Mouse (Mus musculus): Measurements from ENCODE around the gene Cactin. TPM values are rescaled to one million over a fixed set of nuclear protein-coding genes. Genes with fewer than 3 reads are reported as not detected.

Gene Cactin
- polyA plus RNA-seq, 1 experiment from 2014 or later = 32.5 TPM

GRCm38 (mm10) chr10:81363436-81364346, 42.8 kb downstream of the Cactin start:
- ATAC-seq (ENCODE audit: low read depth) = no peak
- whole genome bisulfite sequencing = 11% methylated on average over 51 of the region's 54 CpGs
- Histone ChIP-seq H3K27me3 (peaks cover 35% of the 10 kb centered on the region), H3K4me1 (replicated peaks) (peaks cover 70% of the 10 kb centered on the region), H3K4me3 (peak overlapping the region; percentile 23), H3K27ac (replicated peaks) (no peak overlapping the region), H3K4me2 (peak overlapping the region; percentile 50), H3K36me3 (peaks cover 40% of the 10 kb centered on the region), H3K9me3 (no peaks in the 10 kb centered on the region), H3K9ac (peak overlapping the region; percentile 59)

DNA sequence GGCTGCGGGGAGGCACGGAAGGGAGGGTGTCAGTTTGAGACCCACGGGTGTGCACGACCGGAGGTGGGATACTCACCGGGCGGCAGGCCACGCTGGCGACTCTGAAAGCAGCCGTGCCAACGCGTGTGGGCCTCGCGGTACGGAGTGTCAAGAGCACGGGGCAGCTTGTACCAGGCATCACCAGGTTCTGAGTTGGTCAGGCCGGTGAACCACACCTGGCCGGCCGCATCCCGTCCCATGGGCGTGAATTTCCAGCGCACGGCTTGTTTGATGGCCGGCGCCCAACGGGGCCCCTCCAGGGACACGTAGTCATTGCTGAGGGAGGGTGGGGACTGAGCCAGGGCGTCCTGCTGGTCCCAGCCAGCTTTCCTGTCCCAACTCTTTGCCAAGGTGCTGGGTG, 43.8 kb downstream of the Cactin start:
- WGBS = 11% methylated on average over 28 of the region's 28 CpGs
- ATAC-seq (ENCODE audit: low read depth) = peak; percentile 4; the same call in 1 of the 2 replicates
- H3K9me3 ChIP-seq = no peaks in the 10 kb centered on the region
- peak overlapping the region; percentile 50 for H3K4me2 ChIP-seq
- peak overlapping the region; percentile 23 for H3K4me3 ChIP-seq
- no peak overlapping the region for H3K27ac ChIP-seq (replicated peaks)
- H3K36me3 ChIP-seq = peaks cover 50% of the 10 kb centered on the region
- H3K9ac ChIP-seq = peak overlapping the region; percentile 59
- peaks cover 32% of the 10 kb centered on the region for H3K27me3 ChIP-seq
- peaks cover 61% of the 10 kb centered on the region for H3K4me1 ChIP-seq (replicated peaks)

DNA sequence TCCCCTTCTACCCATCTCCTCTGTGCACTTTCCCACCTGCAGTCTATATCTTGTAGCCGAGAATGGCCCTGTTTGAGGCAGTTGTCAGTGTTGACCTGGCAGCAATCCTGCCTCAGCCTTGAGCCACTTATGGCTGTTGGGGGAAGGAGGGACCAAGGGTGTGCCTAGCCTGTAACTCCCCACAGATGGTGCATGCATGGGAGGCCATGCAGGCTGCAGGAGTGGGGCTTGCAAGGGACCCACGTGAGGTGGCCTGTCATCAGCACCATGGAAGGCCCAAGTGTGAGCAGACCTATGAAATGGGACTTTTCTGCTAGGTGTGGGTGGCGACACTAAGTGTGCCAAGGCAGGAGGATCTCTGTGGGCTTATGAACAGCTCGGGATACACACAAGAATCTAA, 44.2 kb downstream of the Cactin start:
- peak overlapping the region; percentile 59; the same call in 1 of the 2 replicates for H3K9ac ChIP-seq
- peaks cover 32% of the 10 kb centered on the region for H3K27me3 ChIP-seq
- peaks cover 57% of the 10 kb centered on the region for H3K4me1 ChIP-seq (replicated peaks)
- H3K27ac ChIP-seq (replicated peaks) = no peak overlapping the region
- peaks cover 52% of the 10 kb centered on the region for H3K36me3 ChIP-seq
- no peak overlapping the region; the same call in 1 of the 2 replicates for H3K4me3 ChIP-seq
- ATAC-seq (ENCODE audit: low read depth) = peak; percentile 25; the same call in 1 of the 2 replicates
- WGBS = 41% methylated on average over 4 of the region's 4 CpGs
- no peaks in the 10 kb centered on the region for H3K9me3 ChIP-seq
- H3K4me2 ChIP-seq = peak overlapping the region; percentile 50; the same call in 1 of the 2 replicates

GRCm38 (mm10) chr10:81365672-81366476, 45.0 kb downstream of the Cactin start, which contains the start of gene 4930404N11Rik:
Gene 4930404N11Rik (minus strand): TSS chr10:81365816.
- Histone ChIP-seq H3K27ac (replicated peaks) (peak within 1 kb of the TSS; percentile 38; the same call in 1 of the 2 replicates), H3K9ac (peak within 1 kb of the TSS; percentile 59; the same call in 1 of the 2 replicates)
- 20% methylated on average over 12 of the region's 12 CpGs for WGBS

DNA sequence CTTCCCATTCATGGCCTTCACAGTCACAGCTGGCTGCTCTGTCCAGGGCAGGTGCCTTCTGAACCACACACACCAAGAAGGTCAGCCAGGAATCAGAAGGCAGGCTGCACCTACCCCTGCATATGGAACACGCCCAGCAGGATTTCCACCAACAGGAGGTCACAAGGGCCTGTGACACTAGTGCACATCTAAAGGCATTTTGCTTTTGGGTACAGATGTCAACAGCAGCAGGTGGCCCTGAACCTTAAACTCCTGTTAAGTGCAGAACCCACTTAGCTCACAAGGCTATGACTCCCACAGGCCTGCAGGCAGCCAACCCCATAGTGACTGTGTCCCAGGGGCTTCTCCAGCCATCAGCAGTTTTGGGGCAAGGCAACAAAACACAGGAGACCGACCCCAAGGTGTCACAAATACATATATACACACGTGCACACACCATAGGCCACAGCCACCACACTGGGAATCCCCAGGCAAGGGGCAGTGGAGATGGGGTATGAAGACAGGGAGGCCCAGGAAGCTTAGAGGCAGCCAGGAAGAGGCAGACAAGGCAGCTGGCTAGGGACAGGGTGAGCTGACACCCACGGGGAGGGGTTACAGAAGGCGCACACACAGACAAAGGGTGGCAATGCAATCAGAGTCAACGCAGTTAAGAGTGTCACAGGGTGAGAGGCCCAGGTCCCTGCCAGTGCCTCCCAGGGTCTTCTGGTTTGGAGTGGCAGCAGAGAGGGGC, 45.7 kb downstream of the Cactin start:
- H3K27ac ChIP-seq (replicated peaks) = peak overlapping the region; percentile 38; the same call in 1 of the 2 replicates
- WGBS = 80% methylated on average over 6 of the region's 6 CpGs

More at GRCm38 (mm10) chr10:81365672-81366476, 45.0 kb downstream of the Cactin start, which contains the start of gene 4930404N11Rik:
- Histone ChIP-seq H3K4me1 (replicated peaks) (peaks cover 51% of the 10 kb centered on the region), H3K4me3 (peak within 1 kb of the TSS; percentile 23; the same call in 1 of the 2 replicates), H3K9me3 (no peaks in the 10 kb centered on the region), H3K4me2 (peak within 1 kb of the TSS; percentile 50), H3K36me3 (peaks cover 58% of the 10 kb centered on the region), H3K27me3 (peaks cover 32% of the 10 kb centered on the region)
- ATAC-seq (ENCODE audit: low read depth) = no peak; the same call in 1 of the 2 replicates

GRCm38 (mm10) chr10:81367207-81367495, 46.2 kb downstream of the Cactin start:
- H3K4me2 ChIP-seq = no peak overlapping the region
- H3K27ac ChIP-seq (replicated peaks) = no peak overlapping the region
- peaks cover 32% of the 10 kb centered on the region for H3K27me3 ChIP-seq
- peaks cover 46% of the 10 kb centered on the region for H3K4me1 ChIP-seq (replicated peaks)
- ATAC-seq (ENCODE audit: low read depth) = no peak
- H3K9me3 ChIP-seq = no peaks in the 10 kb centered on the region
- no peak overlapping the region for H3K4me3 ChIP-seq
- peaks cover 58% of the 10 kb centered on the region for H3K36me3 ChIP-seq
- H3K9ac ChIP-seq = no peak overlapping the region
- 63% methylated on average over 6 of the region's 6 CpGs for WGBS

More for the DNA sequence above, 45.7 kb downstream of the Cactin start:
- Histone ChIP-seq H3K4me2 (no peak overlapping the region), H3K4me3 (no peak overlapping the region), H3K9ac (no peak overlapping the region), H3K36me3 (peaks cover 61% of the 10 kb centered on the region), H3K9me3 (no peaks in the 10 kb centered on the region), H3K27me3 (peaks cover 32% of the 10 kb centered on the region), H3K4me1 (replicated peaks) (peaks cover 46% of the 10 kb centered on the region)
- ATAC-seq (ENCODE audit: low read depth) = no peak

DNA sequence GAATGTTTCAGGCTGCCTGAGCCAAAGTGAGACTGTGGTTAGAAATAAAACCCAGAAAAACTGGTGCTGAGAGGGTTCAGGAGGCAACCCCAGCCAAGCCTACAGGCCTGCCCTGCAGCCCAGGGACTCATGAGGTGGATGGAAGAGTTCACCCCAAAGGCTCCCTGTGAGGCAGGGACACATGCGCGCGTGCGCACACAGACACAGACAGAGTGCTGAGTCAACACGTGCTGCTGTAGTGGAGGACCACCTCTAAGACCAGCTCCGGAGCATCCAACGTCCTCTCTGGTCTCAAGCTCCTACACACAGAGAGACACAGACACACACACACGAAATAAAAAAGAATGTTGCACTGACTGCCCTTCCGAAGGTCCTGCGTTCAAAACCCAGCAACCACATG, 54.4 kb downstream of the Cactin start:
- no peaks in the 10 kb centered on the region for H3K27me3 ChIP-seq
- no peak overlapping the region for H3K4me2 ChIP-seq
- H3K4me3 ChIP-seq = no peak overlapping the region
- no peak for ATAC-seq (ENCODE audit: low read depth)
- H3K36me3 ChIP-seq = peaks cover 44% of the 10 kb centered on the region
- H3K4me1 ChIP-seq (replicated peaks) = peaks cover 38% of the 10 kb centered on the region
- H3K9ac ChIP-seq = peak overlapping the region; percentile 26; the same call in 1 of the 2 replicates
- no peak overlapping the region for H3K27ac ChIP-seq (replicated peaks)
- no peaks in the 10 kb centered on the region for H3K9me3 ChIP-seq
- WGBS = 96% methylated on average over 10 of the region's 10 CpGs

Small RNA genes within 50 kb of the gene (microRNA-seq; reads per million reads assigned to microRNA genes)
- gene Mir3057 = 11.1 reads per million, percentile 28 among the genes with 10 or more reads in this experiment

Other genes starting within 250 kb of the Cactin start
- gene Creb3l3, start 222.2 kb upstream of the Cactin start, polyA plus RNA-seq (2015; fragmentation: Nextera tagmentation; extraction: Ambion mirVana) = 0.27 and 0.90 TPM in 2 replicates
- 217 and 244 TPM in 2 replicates for gene Map2k2, start 215.2 kb upstream of the Cactin start, polyA plus RNA-seq (2015; fragmentation: Nextera tagmentation; extraction: Ambion mirVana)
- 12.2 and 14.9 TPM in 2 replicates for gene Zbtb7a, start 185.9 kb upstream of the Cactin start, polyA plus RNA-seq (2015; fragmentation: Nextera tagmentation; extraction: Ambion mirVana)
- 60.0 and 77.5 TPM in 2 replicates for gene Pias4, start 153.2 kb upstream of the Cactin start, polyA plus RNA-seq (2015; fragmentation: Nextera tagmentation; extraction: Ambion mirVana)
- 532 and 537 TPM in 2 replicates for gene Eef2, start 144.5 kb upstream of the Cactin start, polyA plus RNA-seq (2015; fragmentation: Nextera tagmentation; extraction: Ambion mirVana)
- 79.1 and 80.9 TPM in 2 replicates for gene Dapk3, start 138.1 kb upstream of the Cactin start, polyA plus RNA-seq (2015; fragmentation: Nextera tagmentation; extraction: Ambion mirVana)
- not detected in 2 replicates for gene 4930442H23Rik, start 137.3 kb upstream of the Cactin start, polyA plus RNA-seq (2015; fragmentation: Nextera tagmentation; extraction: Ambion mirVana)
- not detected in 2 replicates for gene Nmrk2, start 119.1 kb upstream of the Cactin start, polyA plus RNA-seq (2015; fragmentation: Nextera tagmentation; extraction: Ambion mirVana)
- gene Atcay, start 90.3 kb upstream of the Cactin start, polyA plus RNA-seq (2015; fragmentation: Nextera tagmentation; extraction: Ambion mirVana) = 58.1 and 62.3 TPM in 2 replicates
- gene Zfr2, start 87.9 kb upstream of the Cactin start, polyA plus RNA-seq (2015; fragmentation: Nextera tagmentation; extraction: Ambion mirVana) = 21.7 and 21.8 TPM in 2 replicates
- gene Matk, start 68.2 kb upstream of the Cactin start, polyA plus RNA-seq (2015; fragmentation: Nextera tagmentation; extraction: Ambion mirVana) = 10.5 and 13.0 TPM in 2 replicates
- 145 and 150 TPM in 2 replicates for gene Mrpl54, start 54.2 kb upstream of the Cactin start, polyA plus RNA-seq (2015; fragmentation: Nextera tagmentation; extraction: Ambion mirVana)
- gene Apba3, start 54.1 kb upstream of the Cactin start, polyA plus RNA-seq (2015; fragmentation: Nextera tagmentation; extraction: Ambion mirVana) = 33.7 and 36.1 TPM in 2 replicates
- gene Tjp3, start 29.5 kb upstream of the Cactin start, polyA plus RNA-seq (2015; fragmentation: Nextera tagmentation; extraction: Ambion mirVana) = 2.3 and 3.3 TPM in 2 replicates
- gene Pip5k1c, start 28.1 kb upstream of the Cactin start, polyA plus RNA-seq (2015; fragmentation: Nextera tagmentation; extraction: Ambion mirVana) = 99.3 and 102 TPM in 2 replicates
- 4.5 and 4.8 TPM in 2 replicates for gene Tbxa2r, start 7.6 kb downstream of the Cactin start, polyA plus RNA-seq (2015; fragmentation: Nextera tagmentation; extraction: Ambion mirVana)
- not detected in 2 replicates for gene Gipc3, start 22.2 kb downstream of the Cactin start, polyA plus RNA-seq (2015; fragmentation: Nextera tagmentation; extraction: Ambion mirVana)
- gene Hmg20b, start 29.4 kb downstream of the Cactin start, polyA plus RNA-seq (2015; fragmentation: Nextera tagmentation; extraction: Ambion mirVana) = 46.5 and 51.5 TPM in 2 replicates
- 16.5 and 17.8 TPM in 2 replicates for gene Mfsd12, start 36.4 kb downstream of the Cactin start, polyA plus RNA-seq (2015; fragmentation: Nextera tagmentation; extraction: Ambion mirVana)
- 0.68 and 0.87 TPM in 2 replicates for gene 4930404N11Rik, start 44.7 kb downstream of the Cactin start, polyA plus RNA-seq (2015; fragmentation: Nextera tagmentation; extraction: Ambion mirVana)
- gene Fzr1, start 57.4 kb downstream of the Cactin start, polyA plus RNA-seq (2015; fragmentation: Nextera tagmentation; extraction: Ambion mirVana) = 105 and 112 TPM in 2 replicates
- gene Dohh, start 63.3 kb downstream of the Cactin start, polyA plus RNA-seq (2015; fragmentation: Nextera tagmentation; extraction: Ambion mirVana) = 72.2 and 75.2 TPM in 2 replicates
- 5.2 and 8.2 TPM in 2 replicates for gene Gm48551, start 63.4 kb downstream of the Cactin start, polyA plus RNA-seq (2015; fragmentation: Nextera tagmentation; extraction: Ambion mirVana)
- 1.3 and 2.5 TPM in 2 replicates for gene Gm48552, start 67.9 kb downstream of the Cactin start, polyA plus RNA-seq (2015; fragmentation: Nextera tagmentation; extraction: Ambion mirVana)
- 1.8 and 3.1 TPM in 2 replicates for gene Smim24, start 71.9 kb downstream of the Cactin start, polyA plus RNA-seq (2015; fragmentation: Nextera tagmentation; extraction: Ambion mirVana)
- gene Nfic, start 134.5 kb downstream of the Cactin start, polyA plus RNA-seq (2015; fragmentation: Nextera tagmentation; extraction: Ambion mirVana) = 27.1 and 27.9 TPM in 2 replicates
- gene Celf5, start 161.6 kb downstream of the Cactin start, polyA plus RNA-seq (2015; fragmentation: Nextera tagmentation; extraction: Ambion mirVana) = 52.7 and 56.1 TPM in 2 replicates
- 68.7 and 68.8 TPM in 2 replicates for gene Ncln, start 175.3 kb downstream of the Cactin start, polyA plus RNA-seq (2015; fragmentation: Nextera tagmentation; extraction: Ambion mirVana)
- 0.36 and 0.64 TPM in 2 replicates for gene S1pr4, start 179.0 kb downstream of the Cactin start, polyA plus RNA-seq (2015; fragmentation: Nextera tagmentation; extraction: Ambion mirVana)
- gene Gna15, start 203.1 kb downstream of the Cactin start, polyA plus RNA-seq (2015; fragmentation: Nextera tagmentation; extraction: Ambion mirVana) = 1.3 and 1.9 TPM in 2 replicates
- gene Gna11, start 224.1 kb downstream of the Cactin start, polyA plus RNA-seq (2015; fragmentation: Nextera tagmentation; extraction: Ambion mirVana) = 78.8 and 81.6 TPM in 2 replicates
- gene Aes, start 238.4 kb downstream of the Cactin start, polyA plus RNA-seq (2015; fragmentation: Nextera tagmentation; extraction: Ambion mirVana) = 572 and 635 TPM in 2 replicates